Mouse (Mus musculus): ENCODE results near the gene Klrb1b.

- TF ChIP-seq CTCF (IDR thresholded peaks at IDR 0.05; ENCODE audit: control insufficient read depth, insufficient read depth, insufficient replicate concordance, low read depth, low read length) (no peak), POLR2A (IDR thresholded peaks at IDR 0.05; ENCODE audit: control insufficient read depth, low read depth, low read length) (no peak)
Observed at GRCm38 (mm10) chr6:128826781-128827180, 650 bp upstream of the Klrb1b start.
